Mouse (Mus musculus): Measurements from ENCODE around the gene Arhgap5.

DNA sequence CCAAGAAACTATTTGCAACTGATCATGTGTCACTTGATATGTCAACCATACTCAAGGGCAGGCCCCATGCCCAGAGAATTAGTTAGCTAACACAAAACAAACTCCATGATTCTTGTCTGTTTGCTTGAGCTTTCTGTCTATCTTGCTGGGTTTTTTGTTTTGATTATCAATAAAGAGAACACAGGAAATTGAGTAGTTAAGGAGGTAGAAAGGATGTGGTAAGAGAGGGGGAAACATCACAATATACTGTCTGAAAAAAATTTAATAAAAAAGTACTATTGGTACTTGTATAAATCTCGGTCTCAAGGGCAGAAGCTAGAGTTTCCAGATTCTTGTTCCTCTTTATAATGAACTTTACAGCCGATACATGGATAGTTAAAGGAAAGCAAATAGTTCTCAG, 20.9 kb downstream of the Arhgap5 start:
- no peak for TF ChIP-seq CTCF (IDR thresholded peaks at IDR 0.05; ENCODE audit: low read depth, low read length)
- TF ChIP-seq EP300 (IDR thresholded peaks at IDR 0.05; ENCODE audit: insufficient read depth, low read depth, low read length): no peak
